Mouse (Mus musculus) forebrain, postnatal 0 days (tissue): ENCODE data around the gene Tesc. TPM values are rescaled to one million over a fixed set of nuclear protein-coding genes. Genes with fewer than 3 reads are reported as not detected.

Source experiments
- ATAC-seq: fragments of 200-750 bp; cut with Nextera tagmentation; 2 replicates; pipeline ENCODE4 v1.8.0; 2017; ENCODE audit warnings: mild to moderate bottlenecking, moderate library complexity
- DNase-seq: peaks from one replicate; pipeline ENCODE4 v3.0.0-alpha.2; 2015
- H3K27ac ChIP-seq: fragments of 300-500 bp; sonication (generic); 2 replicates; pipeline ENCODE4 v1.5.1; 2014; ENCODE audit warnings: low read depth, mild to moderate bottlenecking, antibody characterized with exemption, low read length, moderate library complexity, mixed read lengths
- H3K27me3 ChIP-seq: fragments of 300-500 bp; sonication (generic); 2 replicates; pipeline ENCODE4 v1.6.1; 2014; ENCODE audit warnings: mild to moderate bottlenecking, low read length, mixed read lengths; ENCODE audit not compliant: insufficient read depth
- H3K36me3 ChIP-seq: fragments of 300-500 bp; sonication (generic); 2 replicates; pipeline ENCODE4 v1.6.1; 2014; ENCODE audit warnings: mild to moderate bottlenecking, moderate library complexity; ENCODE audit not compliant: insufficient read depth
- H3K4me1 ChIP-seq: fragments of 300-500 bp; sonication (generic); 2 replicates; pipeline ENCODE4 v1.6.1; 2014; ENCODE audit warnings: antibody characterized with exemption; ENCODE audit not compliant: insufficient read depth
- H3K4me2 ChIP-seq: fragments of 300-500 bp; sonication (generic); 2 replicates; pipeline ENCODE4 v1.6.1; 2014; ENCODE audit warnings: low read depth, mild to moderate bottlenecking, moderate library complexity
- H3K4me3 ChIP-seq: fragments of 300-500 bp; sonication (generic); 2 replicates; pipeline ENCODE4 v1.5.1; 2014; ENCODE audit warnings: low read depth, low read length, mixed read lengths
- H3K9ac ChIP-seq: fragments of 300-500 bp; sonication (generic); 2 replicates; pipeline ENCODE4 v1.6.1; 2014; ENCODE audit warnings: mild to moderate bottlenecking
- H3K9me3 ChIP-seq: fragments of 300-500 bp; sonication (generic); 2 replicates; pipeline ENCODE4 v1.6.1; 2016; ENCODE audit warnings: low read length
- CTCF ChIP-seq: sonication (generic); IDR thresholded peaks from 2 replicates; pipeline ENCODE4 v1.5.1; 2016; ENCODE audit warnings: antibody characterized with exemption, control low read depth, low read depth
- WGBS: fragments of 180-500 bp; shearing (Covaris S2); extraction: QIAGEN DNeasy Blood & Tissue Kit; methylation state at CpG from one replicate; pipeline ENCODE4 v1.1.7; 2014; 5-methylcytosine and 5-hydroxymethylcytosine counted together
- polyA plus RNA-seq: library from polyadenylated mRNA; unstranded; fragments of >200 nt; fragmentation: Nextera tagmentation; extraction: Ambion mirVana; gene quantifications from 2 replicates; pipeline ENCODE4 v1.2.1, GENCODE M21; 2015
- total RNA-seq: library from RNA; depleted of rRNA; stranded (reverse); fragments of >200 nt; gene quantifications from 2 replicates; pipeline ENCODE4 v1.2.3, GENCODE M21; 2014

Tesc gene
- total and polyA plus RNA-seq, 2 experiments from 2014 or later, result 13.0 to 19.9 TPM

- Histone ChIP-seq H3K27me3 (no peaks in the 10 kb centered on the region), H3K36me3 (peaks cover 92% of the 10 kb centered on the region), H3K27ac (no peak overlapping the region), H3K4me2 (no peak overlapping the region), H3K4me1 (no peaks in the 10 kb centered on the region), H3K9me3 (no peaks in the 10 kb centered on the region), H3K9ac (no peak overlapping the region), H3K4me3 (no peak overlapping the region)
- ATAC-seq (no peak), DNase-seq (no peak)
- WGBS, result 43% methylated on average over 10 of the region's 10 CpGs
- TF ChIP-seq CTCF, result no peak
These were observed 30.0 kb upstream of the Tesc start for GRCm38 (mm10) chr5:117997434-117997970.

GRCm38 (mm10) chr5:117999061-117999460, 28.5 kb upstream of the Tesc start:
- no peak overlapping the region for H3K4me3 ChIP-seq

GRCm38 (mm10) chr5:117999584-117999983, 28.0 kb upstream of the Tesc start:
- Histone ChIP-seq H3K4me2 (no peak overlapping the region), H3K27me3 (no peaks in the 10 kb centered on the region), H3K4me1 (no peaks in the 10 kb centered on the region), H3K36me3 (peaks cover 94% of the 10 kb centered on the region), H3K9ac (no peak overlapping the region), H3K4me3 (no peak overlapping the region), H3K9me3 (no peaks in the 10 kb centered on the region), H3K27ac (no peak overlapping the region)
- DNase-seq, result no peak
- peak; percentile 32; the same call in 1 of the 2 replicates for ATAC-seq
- 77% methylated on average over 11 of the region's 11 CpGs for WGBS
- no peak for TF ChIP-seq CTCF

More at GRCm38 (mm10) chr5:117999061-117999460, 28.5 kb upstream of the Tesc start:
- H3K9ac ChIP-seq, result no peak overlapping the region
- H3K9me3 ChIP-seq, result no peaks in the 10 kb centered on the region
- ATAC-seq, result no peak
- 69% methylated on average over 7 of the region's 7 CpGs for WGBS
- H3K27ac ChIP-seq, result no peak overlapping the region
- H3K4me2 ChIP-seq, result no peak overlapping the region
- H3K36me3 ChIP-seq, result peaks cover 94% of the 10 kb centered on the region
- no peak for DNase-seq
- no peak for TF ChIP-seq CTCF
- no peaks in the 10 kb centered on the region for H3K4me1 ChIP-seq
- no peaks in the 10 kb centered on the region for H3K27me3 ChIP-seq

- H3K4me2 ChIP-seq, result no peak overlapping the region
- no peak overlapping the region for H3K9ac ChIP-seq
- TF ChIP-seq CTCF, result peak; percentile 95
- peaks cover 95% of the 10 kb centered on the region for H3K36me3 ChIP-seq
- no peaks in the 10 kb centered on the region for H3K9me3 ChIP-seq
- no peak overlapping the region for H3K4me3 ChIP-seq
- WGBS, result 32% methylated on average over 9 of the region's 9 CpGs
- ATAC-seq, result peak; percentile 47
- no peaks in the 10 kb centered on the region for H3K4me1 ChIP-seq
- DNase-seq, result peak; percentile 81
- no peak overlapping the region for H3K27ac ChIP-seq
- no peaks in the 10 kb centered on the region for H3K27me3 ChIP-seq
These were observed 25.5 kb upstream of the Tesc start for GRCm38 (mm10) chr5:118002059-118002458.

- Histone ChIP-seq H3K27ac (no peak overlapping the region), H3K27me3 (no peaks in the 10 kb centered on the region), H3K9ac (no peak overlapping the region), H3K4me3 (no peak overlapping the region), H3K4me2 (no peak overlapping the region), H3K36me3 (peaks cover 94% of the 10 kb centered on the region), H3K4me1 (no peaks in the 10 kb centered on the region), H3K9me3 (no peaks in the 10 kb centered on the region)
- ATAC-seq, result peak; percentile 37; the same call in 1 of the 2 replicates
- peak; percentile 90 for TF ChIP-seq CTCF
- WGBS, result 73% methylated on average over 8 of the region's 8 CpGs
- peak; percentile 73 for DNase-seq
These were observed 22.9 kb upstream of the Tesc start for GRCm38 (mm10) chr5:118004619-118005018.

- no peaks in the 10 kb centered on the region for H3K9me3 ChIP-seq
- no peak for ATAC-seq
- no peaks in the 10 kb centered on the region for H3K27me3 ChIP-seq
- WGBS, result 74% methylated on average over 1 of the region's 1 CpGs
- no peak overlapping the region for H3K9ac ChIP-seq
- H3K4me1 ChIP-seq, result no peaks in the 10 kb centered on the region
- TF ChIP-seq CTCF, result no peak
- H3K4me3 ChIP-seq, result no peak overlapping the region
- H3K4me2 ChIP-seq, result no peak overlapping the region
- H3K27ac ChIP-seq, result no peak overlapping the region
- DNase-seq, result no peak
- peaks cover 92% of the 10 kb centered on the region for H3K36me3 ChIP-seq
These were observed 21.8 kb upstream of the Tesc start for GRCm38 (mm10) chr5:118005728-118006127.

- Histone ChIP-seq H3K4me1 (no peaks in the 10 kb centered on the region), H3K27ac (no peak overlapping the region), H3K27me3 (no peaks in the 10 kb centered on the region), H3K4me2 (no peak overlapping the region), H3K36me3 (peaks cover 69% of the 10 kb centered on the region), H3K9ac (no peak overlapping the region), H3K9me3 (no peaks in the 10 kb centered on the region), H3K4me3 (no peak overlapping the region)
- 94% methylated on average over 13 of the region's 13 CpGs for WGBS
- no peak for TF ChIP-seq CTCF
- no peak for ATAC-seq
- no peak for DNase-seq
These were observed 19.2 kb upstream of the Tesc start for GRCm38 (mm10) chr5:118008344-118008743.
